Mouse (Mus musculus) liver, embryonic 16.5 days (tissue): Measurements from ENCODE around the gene Tctex1d1. TPM values are rescaled to one million over a fixed set of nuclear protein-coding genes. Genes with fewer than 3 reads are reported as not detected.
A peak's percentile ranks its signal among the peaks of the same experiment; 100 is the strongest.

Experiments
- ATAC-seq: fragments of 200-750 bp; cut with Nextera tagmentation; 2 replicates; pipeline ENCODE4 v1.8.0; 2017; ENCODE audit warnings: low read depth, mild to moderate bottlenecking, moderate number of reproducible peaks, moderate library complexity
- H3K27ac ChIP-seq: fragments of 300-500 bp; sonication (generic); 2 replicates; pipeline ENCODE4 v1.5.1; 2014; ENCODE audit warnings: mild to moderate bottlenecking, low read length
- H3K27me3 ChIP-seq: fragments of 300-500 bp; sonication (generic); 2 replicates; pipeline ENCODE4 v1.6.1; 2014; ENCODE audit warnings: low read depth, low read length, mixed read lengths; ENCODE audit not compliant: control insufficient read depth, insufficient read depth
- H3K36me3 ChIP-seq: fragments of 300-500 bp; sonication (generic); 2 replicates; pipeline ENCODE4 v1.6.1; 2014; ENCODE audit warnings: mild to moderate bottlenecking; ENCODE audit not compliant: control insufficient read depth, insufficient read depth
- H3K4me1 ChIP-seq: fragments of 300-500 bp; sonication (generic); 2 replicates; pipeline ENCODE4 v1.6.1; 2014; ENCODE audit warnings: low read depth, low read length, mixed read lengths; ENCODE audit not compliant: control insufficient read depth
- H3K4me2 ChIP-seq: fragments of 300-500 bp; sonication (generic); 2 replicates; pipeline ENCODE4 v1.6.1; 2014; ENCODE audit warnings: low read depth, low read length, mixed read lengths
- H3K4me3 ChIP-seq: fragments of 300-500 bp; sonication (generic); 2 replicates; pipeline ENCODE4 v1.5.1; 2014; ENCODE audit warnings: low read depth, mild to moderate bottlenecking, low read length
- H3K9ac ChIP-seq: fragments of 300-500 bp; sonication (generic); 2 replicates; pipeline ENCODE4 v1.6.1; 2014; ENCODE audit warnings: low read depth, low read length
- H3K9me3 ChIP-seq: fragments of 300-500 bp; sonication (generic); replicated peaks from 2 replicates; pipeline ENCODE4 v1.6.1; 2016; ENCODE audit warnings: low read length; ENCODE audit not compliant: control insufficient read depth
- WGBS: fragments of 180-500 bp; shearing (Covaris S2); extraction: QIAGEN DNeasy Blood & Tissue Kit; methylation state at CpG from one replicate; pipeline ENCODE4 v1.1.7; 2014; ENCODE audit not compliant: insufficient replicate concordance; 5-methylcytosine and 5-hydroxymethylcytosine counted together
- polyA plus RNA-seq: library from polyadenylated mRNA; unstranded; fragments of >200 nt; fragmentation: Nextera tagmentation; extraction: Ambion mirVana; gene quantifications from 2 replicates; pipeline ENCODE4 v1.2.1, GENCODE M21; 2015

Tctex1d1 gene
- 0.11 and 0.13 TPM in 2 replicates for polyA plus RNA-seq

DNA sequence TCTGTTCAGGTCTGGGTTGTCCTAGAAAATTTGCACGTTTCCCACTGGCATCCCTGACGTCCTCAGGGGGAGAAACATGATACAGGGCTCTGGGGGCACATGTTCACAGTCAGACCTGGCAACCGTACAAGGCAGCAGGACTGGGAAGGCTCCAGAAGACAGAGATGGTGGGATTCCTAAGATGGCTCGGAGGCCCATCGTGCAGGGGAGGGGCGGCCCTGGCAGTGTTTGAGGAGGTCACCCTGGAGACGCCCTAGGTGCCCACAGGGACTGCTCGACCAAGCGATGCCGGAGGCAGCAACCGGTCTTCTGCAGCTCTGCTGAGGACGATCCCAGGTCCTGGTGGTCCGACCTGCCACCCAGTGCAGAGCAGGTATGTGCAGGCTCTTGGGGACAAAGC is at the start of gene Tctex1d1:
Gene Tctex1d1, plus strand, starts transcription at position 167 of the 400 bp plus-strand sequence.
- no peak within 1 kb of the TSS for H3K27ac ChIP-seq
- H3K9ac ChIP-seq = no peak within 1 kb of the TSS
- peak within 1 kb of the TSS; percentile 31 for H3K4me3 ChIP-seq
- H3K9me3 ChIP-seq = no peaks in the 10 kb centered on the region
- peak within 1 kb of the TSS; percentile 56 for H3K4me2 ChIP-seq
- WGBS = 3% methylated on average over 13 of the region's 13 CpGs
- no peaks in the 10 kb centered on the region for H3K36me3 ChIP-seq
- no peaks in the 10 kb centered on the region for H3K4me1 ChIP-seq
- peaks cover 5% of the 10 kb centered on the region for H3K27me3 ChIP-seq
- peak; percentile 21; the same call in 1 of the 2 replicates for ATAC-seq

DNA sequence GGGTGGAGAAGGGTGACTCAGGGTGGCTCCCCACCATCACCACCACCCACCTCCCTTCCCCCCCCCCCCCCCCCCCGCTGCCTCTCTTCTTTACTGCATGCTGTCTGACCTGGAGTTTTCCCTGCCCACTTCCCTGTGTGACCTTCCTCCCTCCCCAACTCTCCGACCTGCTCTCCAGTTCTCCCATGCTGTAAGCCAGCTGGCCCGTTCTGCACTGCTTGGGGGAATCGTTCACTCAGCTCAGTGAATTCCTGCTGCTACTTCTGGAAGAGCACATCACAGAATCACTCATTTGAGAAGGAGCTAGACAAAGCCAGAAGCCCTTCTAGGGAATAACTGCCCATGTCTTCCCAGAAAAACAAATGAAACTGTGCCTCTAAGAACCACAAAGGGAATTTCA is 48.9 kb upstream of the Tctex1d1 start:
- H3K27ac ChIP-seq = no peak overlapping the region
- WGBS = 54% methylated on average over 4 of the region's 4 CpGs

DNA sequence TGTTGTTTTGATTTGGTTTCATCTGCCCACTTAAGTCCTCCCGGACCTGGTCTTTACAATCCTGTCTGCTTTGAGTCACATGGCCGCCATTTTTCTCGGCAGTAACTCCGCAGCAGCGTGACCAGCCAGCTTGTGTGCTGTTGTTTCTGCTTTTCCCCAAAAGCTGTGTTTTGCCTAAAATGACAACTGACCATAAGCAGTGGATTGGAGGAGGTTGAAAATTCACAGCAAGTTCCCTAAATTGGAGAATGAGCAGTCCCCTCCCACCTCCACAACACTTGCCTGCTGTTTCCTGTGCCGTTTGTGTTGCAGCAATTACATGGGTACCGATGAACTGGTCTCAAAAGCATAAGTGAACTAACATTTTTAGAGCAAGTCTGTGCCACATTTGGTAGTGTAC is 47.7 kb upstream of the Tctex1d1 start:
- no peak for ATAC-seq
- no peak overlapping the region for H3K27ac ChIP-seq
- H3K27me3 ChIP-seq = no peaks in the 10 kb centered on the region
- no peak overlapping the region for H3K9ac ChIP-seq
- H3K4me3 ChIP-seq = no peak overlapping the region
- no peaks in the 10 kb centered on the region for H3K9me3 ChIP-seq
- WGBS = 26% methylated on average over 7 of the region's 7 CpGs
- no peak overlapping the region for H3K4me2 ChIP-seq
- H3K36me3 ChIP-seq = no peaks in the 10 kb centered on the region
- no peaks in the 10 kb centered on the region for H3K4me1 ChIP-seq

More for the DNA sequence above, 48.9 kb upstream of the Tctex1d1 start:
- no peaks in the 10 kb centered on the region for H3K4me1 ChIP-seq
- ATAC-seq = no peak
- H3K9me3 ChIP-seq = no peaks in the 10 kb centered on the region
- no peaks in the 10 kb centered on the region for H3K36me3 ChIP-seq
- no peak overlapping the region for H3K9ac ChIP-seq
- H3K27me3 ChIP-seq = no peaks in the 10 kb centered on the region
- H3K4me2 ChIP-seq = no peak overlapping the region
- H3K4me3 ChIP-seq = no peak overlapping the region

DNA sequence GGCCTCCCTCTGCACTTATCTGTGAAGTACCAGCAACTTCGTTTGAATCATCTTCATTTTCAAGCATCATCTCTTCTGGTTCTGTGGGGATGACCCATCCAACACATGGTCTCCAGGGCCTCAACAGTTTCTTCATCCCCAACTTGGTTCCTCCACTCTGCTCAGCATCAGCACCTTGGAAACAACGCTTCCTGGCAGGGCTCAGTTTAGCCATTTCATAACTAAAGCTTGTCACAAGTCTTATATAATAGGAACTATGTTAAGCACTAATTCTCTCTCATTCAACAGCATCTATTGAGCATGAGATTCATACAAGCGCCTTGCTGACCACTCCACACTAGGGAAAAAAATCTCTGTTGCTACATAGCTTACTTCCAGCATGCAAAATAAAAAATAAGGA is 38.1 kb upstream of the Tctex1d1 start:
- 51% methylated on average over 3 of the region's 3 CpGs for WGBS
- Histone ChIP-seq H3K4me2 (no peak overlapping the region), H3K9me3 (no peaks in the 10 kb centered on the region), H3K9ac (no peak overlapping the region), H3K4me1 (no peaks in the 10 kb centered on the region), H3K36me3 (no peaks in the 10 kb centered on the region), H3K27ac (no peak overlapping the region), H3K4me3 (no peak overlapping the region), H3K27me3 (no peaks in the 10 kb centered on the region)
- no peak for ATAC-seq

DNA sequence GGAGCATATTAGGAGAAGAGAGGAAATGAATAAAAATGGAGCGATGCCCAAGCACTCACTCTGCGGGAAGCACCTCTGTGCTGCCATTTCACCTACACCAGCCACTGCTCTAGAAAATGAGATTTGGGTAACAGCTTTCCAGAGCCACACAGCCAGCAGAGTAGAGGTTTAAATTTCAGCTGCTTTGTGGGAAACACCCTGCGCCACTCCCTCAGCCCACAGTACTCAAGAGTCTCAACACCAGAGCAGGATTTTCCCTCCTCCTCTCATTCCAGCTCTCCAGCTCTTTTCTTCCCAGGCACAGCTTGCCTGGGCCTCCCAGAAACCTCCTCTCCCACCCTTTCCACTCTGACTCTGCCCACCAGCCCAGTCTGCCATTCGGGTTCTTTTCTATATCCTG is 37.7 kb upstream of the Tctex1d1 start:
- Histone ChIP-seq H3K27ac (no peak overlapping the region), H3K36me3 (no peaks in the 10 kb centered on the region), H3K4me1 (no peaks in the 10 kb centered on the region), H3K4me3 (no peak overlapping the region), H3K27me3 (no peaks in the 10 kb centered on the region), H3K4me2 (no peak overlapping the region), H3K9ac (no peak overlapping the region), H3K9me3 (no peaks in the 10 kb centered on the region)
- 67% methylated on average over 4 of the region's 4 CpGs for WGBS
- no peak for ATAC-seq

DNA sequence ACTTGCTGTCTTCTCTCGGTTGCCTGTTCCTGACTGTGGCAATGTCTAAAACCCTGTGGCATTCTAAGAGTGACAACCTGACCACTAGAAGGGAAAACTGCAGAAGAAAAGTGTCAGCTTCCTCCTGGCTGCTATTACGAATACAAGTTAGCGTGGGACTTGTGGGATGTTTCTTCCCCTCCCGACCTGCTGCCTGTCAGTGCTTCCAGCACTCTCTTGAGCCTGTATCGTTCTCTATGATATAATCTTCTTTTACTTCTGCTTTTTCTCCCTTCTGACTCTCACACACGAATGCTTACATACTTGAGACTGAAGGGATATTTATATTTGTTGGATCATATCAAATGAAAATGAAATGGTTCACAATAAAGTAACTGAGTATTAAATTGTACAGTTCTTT is 34.1 kb upstream of the Tctex1d1 start:
- Histone ChIP-seq H3K36me3 (no peaks in the 10 kb centered on the region), H3K27me3 (no peaks in the 10 kb centered on the region), H3K4me2 (no peak overlapping the region), H3K27ac (no peak overlapping the region), H3K9me3 (no peaks in the 10 kb centered on the region), H3K4me3 (no peak overlapping the region), H3K9ac (no peak overlapping the region), H3K4me1 (no peaks in the 10 kb centered on the region)
- ATAC-seq = no peak
- WGBS = 11% methylated on average over 6 of the region's 6 CpGs

DNA sequence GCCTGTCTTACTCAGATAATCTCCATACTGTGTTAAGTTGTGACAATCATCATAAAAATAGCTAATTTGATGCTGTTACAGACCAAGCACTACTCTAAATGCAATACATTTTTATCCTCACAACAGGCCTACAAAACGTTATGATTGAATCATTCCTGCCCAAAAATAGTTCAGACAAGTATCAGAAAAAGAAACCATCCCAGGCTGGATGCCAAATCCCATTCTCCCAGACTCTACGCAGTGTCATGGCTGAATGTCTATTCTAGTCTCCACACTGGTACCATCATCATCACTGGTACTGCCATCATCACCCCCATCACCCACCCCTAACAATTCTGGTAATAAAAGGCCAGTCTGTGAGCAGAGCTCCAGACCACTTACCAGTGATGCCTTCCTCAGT is 25.9 kb upstream of the Tctex1d1 start:
- no peaks in the 10 kb centered on the region for H3K36me3 ChIP-seq
- H3K9ac ChIP-seq = no peak overlapping the region
- no peak overlapping the region for H3K4me2 ChIP-seq
- H3K27ac ChIP-seq = no peak overlapping the region
- peaks cover 2% of the 10 kb centered on the region; the same call in 1 of the 2 replicates for H3K4me1 ChIP-seq
- H3K4me3 ChIP-seq = no peak overlapping the region
- H3K9me3 ChIP-seq = no peaks in the 10 kb centered on the region
- H3K27me3 ChIP-seq = no peaks in the 10 kb centered on the region
- ATAC-seq = no peak
- WGBS = 54% methylated on average over 2 of the region's 2 CpGs

DNA sequence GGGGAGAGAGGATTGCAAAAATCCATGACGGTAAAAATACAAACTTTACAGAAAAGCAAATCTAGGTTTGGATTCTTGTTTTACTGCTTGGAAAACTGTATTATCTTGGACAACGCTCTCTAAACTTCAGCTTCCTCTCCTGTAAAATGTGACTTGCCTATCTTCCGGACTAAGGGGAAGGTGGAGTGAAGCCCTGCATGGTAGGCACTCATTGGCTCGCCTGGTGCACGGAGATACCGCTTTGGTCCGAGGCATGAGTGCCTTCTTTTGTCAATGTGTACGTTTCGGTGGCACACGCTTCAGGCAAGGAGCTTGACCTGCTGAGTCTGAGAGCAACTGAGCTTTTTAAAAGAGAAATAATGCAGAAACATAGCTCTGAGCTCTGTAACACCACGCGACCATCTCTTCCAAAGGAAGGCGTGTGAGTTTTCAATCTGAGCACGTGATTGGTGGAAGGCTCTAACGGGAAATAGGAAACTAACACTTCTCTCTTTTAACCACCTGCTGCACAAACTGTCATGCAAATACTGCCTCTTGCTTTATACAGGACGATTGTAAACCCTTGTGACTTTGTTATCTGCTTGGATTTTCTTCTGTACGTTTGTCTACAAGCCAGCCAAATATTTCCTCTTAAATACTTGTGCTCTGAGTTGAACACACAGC is 23.0 kb upstream of the Tctex1d1 start:
- H3K4me1 ChIP-seq = peaks cover 2% of the 10 kb centered on the region; the same call in 1 of the 2 replicates
- no peaks in the 10 kb centered on the region for H3K9me3 ChIP-seq
- no peak for ATAC-seq
- H3K27ac ChIP-seq = no peak overlapping the region
- 40% methylated on average over 17 of the region's 17 CpGs for WGBS
- H3K4me2 ChIP-seq = no peak overlapping the region
- H3K9ac ChIP-seq = no peak overlapping the region
- no peaks in the 10 kb centered on the region for H3K27me3 ChIP-seq
- H3K36me3 ChIP-seq = no peaks in the 10 kb centered on the region
- H3K4me3 ChIP-seq = no peak overlapping the region

DNA sequence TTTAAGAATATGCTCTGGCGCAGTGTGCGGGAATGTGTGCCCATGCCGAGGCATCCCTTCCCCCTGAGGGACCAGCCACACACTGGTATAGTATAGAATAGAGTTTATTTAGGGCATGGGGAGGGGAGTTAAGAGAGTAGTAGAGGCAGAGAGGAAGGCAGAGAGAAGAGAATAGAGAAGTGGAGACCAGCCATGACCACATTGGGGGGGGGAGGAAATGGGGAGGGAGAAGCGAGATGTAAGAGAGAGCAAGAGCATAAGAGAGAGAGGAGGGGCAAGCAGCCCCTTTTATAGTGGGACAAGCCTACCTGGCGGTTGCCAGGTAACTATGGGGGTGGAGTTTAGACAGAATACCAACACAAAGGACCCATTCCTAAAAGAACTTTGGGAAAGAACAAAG is 19.0 kb upstream of the Tctex1d1 start:
- Histone ChIP-seq H3K4me1 (peaks cover 2% of the 10 kb centered on the region; the same call in 1 of the 2 replicates), H3K27me3 (no peaks in the 10 kb centered on the region), H3K4me2 (no peak overlapping the region), H3K9ac (no peak overlapping the region), H3K9me3 (no peaks in the 10 kb centered on the region), H3K4me3 (no peak overlapping the region), H3K27ac (no peak overlapping the region), H3K36me3 (no peaks in the 10 kb centered on the region)
- ATAC-seq = no peak
- 54% methylated on average over 5 of the region's 5 CpGs for WGBS
